Mouse (Mus musculus): ENCODE measurements around the gene Slc22a20.

Gene Slc22a20

GRCm38 (mm10) chr19:5950218-5950617 lies 35.7 kb downstream of the Slc22a20 start:
- no peak for DNase-seq

DNA sequence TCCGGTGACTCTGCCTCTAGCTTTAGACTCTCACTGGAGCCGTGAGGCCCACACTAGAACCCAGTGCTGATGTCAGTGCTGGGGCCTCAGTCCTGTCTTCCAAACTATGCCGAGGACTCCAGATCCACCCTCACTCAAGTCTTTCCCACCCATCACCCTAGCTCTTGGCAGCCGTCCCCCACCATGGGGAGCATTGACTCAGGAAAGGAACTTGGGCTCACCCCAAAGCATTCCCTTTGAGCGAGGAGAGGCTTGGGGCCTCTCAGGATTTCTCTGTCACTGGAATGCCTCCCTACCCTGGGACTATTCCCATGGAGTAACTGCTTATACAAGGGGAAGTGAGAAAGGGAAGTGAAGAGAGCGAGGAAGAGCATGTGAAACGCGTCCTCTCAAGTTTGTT lies 40.1 kb downstream of the Slc22a20 start:
- no peak for DNase-seq

DNA sequence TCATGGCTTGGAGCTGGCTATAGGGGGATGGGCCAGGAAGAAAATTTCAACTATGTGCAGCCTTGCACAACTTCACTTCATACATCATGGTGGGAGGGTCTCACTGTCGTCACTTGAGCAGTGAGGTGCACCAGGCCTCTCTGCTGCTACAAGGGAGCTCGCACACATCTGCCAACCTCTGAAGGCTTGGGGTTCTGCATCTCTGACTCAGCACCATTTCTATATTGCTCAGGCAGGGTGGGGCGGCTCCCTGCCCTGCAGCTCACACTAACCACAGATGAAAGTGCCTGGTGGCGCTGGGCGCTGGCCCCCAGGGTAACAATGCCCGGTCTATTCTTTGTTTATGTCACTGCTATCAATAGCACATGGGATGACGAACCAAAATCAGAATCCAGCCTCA lies 40.9 kb downstream of the Slc22a20 start:
- DNase-seq, result peak; percentile 33

GRCm38 (mm10) chr19:5944145-5944544 lies 41.8 kb downstream of the Slc22a20 start:
- no peak for DNase-seq

GRCm38 (mm10) chr19:5943404-5943803 lies 42.5 kb downstream of the Slc22a20 start:
- no peak for DNase-seq

GRCm38 (mm10) chr19:5942581-5942980 lies 43.4 kb downstream of the Slc22a20 start:
- DNase-seq, result no peak

- no peak for DNase-seq
Observed at GRCm38 (mm10) chr19:5940656-5941055, 45.3 kb downstream of the Slc22a20 start.

DNA sequence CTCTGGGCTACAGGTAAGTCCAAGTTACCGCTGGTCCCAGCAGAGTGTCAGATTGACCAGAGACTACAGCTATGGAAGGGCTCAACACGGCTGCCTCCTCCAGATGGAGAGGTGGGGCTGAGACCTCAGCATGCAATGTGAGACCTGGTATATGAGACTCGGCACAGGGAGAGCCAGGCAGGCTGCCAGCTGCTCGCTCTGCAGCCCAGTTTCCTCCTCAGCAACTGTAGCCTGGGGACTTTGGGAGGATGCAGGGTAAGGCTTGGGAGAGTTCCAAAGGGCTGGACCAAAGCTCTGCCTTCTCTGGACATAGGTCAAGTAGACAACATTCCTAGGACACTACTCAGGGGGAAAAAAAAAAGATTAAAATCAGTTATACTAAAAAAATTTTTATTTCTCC lies 45.8 kb downstream of the Slc22a20 start:
- DNase-seq, result no peak

GRCm38 (mm10) chr19:5939715-5940114 lies 46.2 kb downstream of the Slc22a20 start:
- DNase-seq, result no peak

- DNase-seq, result no peak
Observed at GRCm38 (mm10) chr19:5938516-5938915, 47.4 kb downstream of the Slc22a20 start.

GRCm38 (mm10) chr19:5937836-5938406 lies 48.0 kb downstream of the Slc22a20 start:
- DNase-seq, result peak; percentile 63

DNA sequence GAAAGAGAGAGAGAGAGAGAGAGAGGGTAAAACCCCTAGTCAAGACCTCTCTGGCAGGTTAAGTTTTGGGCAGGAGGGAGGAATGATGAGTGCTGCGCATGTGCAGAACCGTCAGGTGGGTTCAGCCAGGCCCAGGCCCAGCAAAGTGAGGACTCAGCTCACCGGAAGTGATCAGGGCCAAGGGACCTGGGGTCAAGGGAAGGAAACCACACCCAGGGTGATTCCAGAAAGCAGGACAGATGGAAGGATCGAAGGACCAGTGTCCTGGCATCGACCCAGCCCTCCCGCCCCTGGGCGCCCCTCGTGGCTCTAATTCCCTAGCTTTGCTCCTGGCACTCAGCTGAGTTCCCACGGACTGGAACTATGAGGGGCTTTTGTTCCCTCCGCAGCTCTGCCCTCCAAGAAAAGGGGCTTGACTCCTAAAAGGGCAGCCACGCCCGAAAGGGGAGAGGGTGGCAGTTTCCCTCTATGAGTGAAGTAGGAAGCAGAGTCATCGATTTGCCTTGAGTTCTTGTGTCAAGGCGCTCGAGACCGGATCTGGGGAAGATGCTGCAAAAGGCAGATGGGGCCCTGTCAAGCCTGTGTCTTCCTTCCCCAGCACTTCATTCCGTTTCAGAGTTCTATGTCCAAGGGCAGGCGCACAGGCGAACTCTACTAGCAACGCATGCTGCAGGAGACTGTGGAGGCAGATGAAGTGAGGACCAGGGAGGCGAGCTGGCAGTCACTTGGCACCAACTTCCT lies 48.7 kb downstream of the Slc22a20 start:
- DNase-seq, result no peak

DNA sequence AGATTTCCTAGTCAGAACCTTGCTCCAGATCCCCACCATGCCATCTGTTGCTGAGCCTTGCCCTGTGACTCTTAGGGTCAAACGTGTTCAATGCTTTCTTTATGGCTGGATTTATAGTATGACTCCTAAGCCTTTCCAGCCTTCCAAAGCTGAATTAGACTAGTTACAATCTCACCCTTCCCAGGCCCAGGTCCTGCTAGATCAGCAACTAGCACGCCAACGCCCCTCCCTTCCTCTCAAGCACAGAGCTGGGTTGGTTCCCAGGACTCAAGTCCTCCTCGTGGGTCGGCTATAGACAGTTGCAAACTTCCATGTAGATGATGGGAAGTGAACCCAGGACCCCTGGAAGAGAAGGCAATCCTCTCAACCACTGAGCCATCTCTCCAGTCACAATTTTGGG lies 50.3 kb downstream of the Slc22a20 start:
- no peak for DNase-seq

- DNase-seq, result no peak
Observed at GRCm38 (mm10) chr19:5935266-5935665, 50.7 kb downstream of the Slc22a20 start.

GRCm38 (mm10) chr19:5929634-5930596 lies 56.0 kb downstream of the Slc22a20 start:
- DNase-seq, result no peak

GRCm38 (mm10) chr19:5928546-5928945 lies 57.4 kb downstream of the Slc22a20 start:
- no peak for DNase-seq

- DNase-seq, result no peak
Observed at GRCm38 (mm10) chr19:5928104-5928503, 57.8 kb downstream of the Slc22a20 start.

DNA sequence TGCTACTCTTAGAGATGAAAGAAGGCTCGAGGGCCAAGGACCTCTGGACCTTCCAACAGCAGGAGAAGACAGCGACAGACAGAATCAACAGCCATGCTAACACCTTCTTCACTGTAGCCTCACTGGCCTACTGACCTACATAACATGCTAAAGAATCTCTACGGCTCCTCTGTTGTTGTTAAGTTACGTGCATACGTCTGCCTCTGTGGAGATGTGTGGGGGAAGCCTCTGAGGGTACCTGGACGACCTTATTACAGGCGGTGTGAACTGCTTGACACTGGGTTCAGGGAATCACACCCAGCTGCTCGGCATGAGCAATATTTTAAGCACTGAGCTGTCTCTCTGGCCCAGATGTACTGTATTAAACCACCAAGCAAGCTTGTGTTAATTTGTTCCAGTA lies 58.4 kb downstream of the Slc22a20 start:
- DNase-seq, result no peak

DNA sequence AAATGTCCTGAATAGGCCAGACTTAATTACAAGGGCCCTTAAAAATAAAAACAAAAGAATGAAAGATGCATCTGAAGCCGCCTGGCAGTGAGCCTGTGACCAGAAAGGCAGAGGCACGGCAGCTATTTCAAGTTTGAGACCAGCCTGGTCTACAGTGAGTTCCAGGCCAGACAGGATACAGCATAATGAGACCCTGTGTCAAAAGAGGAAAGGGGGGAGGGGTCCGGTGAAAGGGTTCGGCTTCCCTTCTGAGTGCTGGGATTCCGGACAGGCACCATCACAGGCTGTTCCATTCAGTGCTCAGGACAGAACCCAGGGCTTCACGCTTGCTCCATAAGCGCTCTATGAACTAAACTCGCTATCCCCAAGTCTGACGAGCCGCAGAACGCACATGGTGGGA lies 58.9 kb downstream of the Slc22a20 start:
- no peak for DNase-seq

- no peak for DNase-seq
Observed at GRCm38 (mm10) chr19:5925311-5925855, 60.6 kb downstream of the Slc22a20 start.

- peak; percentile 99 for DNase-seq
Observed at GRCm38 (mm10) chr19:5924713-5925093, 61.2 kb downstream of the Slc22a20 start, which contains the start of gene Cdc42ep2. TSS of gene Cdc42ep2 (minus strand) at chr19:5924816.

- DNase-seq, result peak; percentile 95
Observed at GRCm38 (mm10) chr19:5923990-5924712, 61.8 kb downstream of the Slc22a20 start.

All from liver (tissue).